ENCODE assay signal across 8 mouse cellular contexts in genomic region chr2:69722273-69722649, GRCm38 (mm10). TPM values are rescaled to one million over a fixed set of nuclear protein-coding genes. Genes with fewer than 3 reads are reported as not detected.
A peak's percentile ranks its signal among the peaks of the same experiment; 100 is the strongest.
DNase-seq lines count a peak whose midpoint lies in the region; ATAC-seq and TF ChIP-seq lines count a peak whose summit lies in the region.

Gene Ppig (plus strand): TSS chr2:69722545.

- no peaks in the 10 kb centered on the region for H3K36me3 ChIP-seq in kidney, embryonic 16.5 days (ENCODE audit: insufficient read depth, low read length)
- no peaks in the 10 kb centered on the region for H3K36me3 ChIP-seq in hindbrain, postnatal 0 days (ENCODE audit: insufficient read depth, low read length)
- peaks cover 7% of the 10 kb centered on the region for H3K36me3 ChIP-seq in megakaryocyte, embryonic 14.5 days (replicated peaks; ENCODE audit: low read length)

- H3K27ac ChIP-seq in kidney, embryonic 16.5 days (ENCODE audit: low read length): peak within 1 kb of the TSS; percentile 94
- peak within 1 kb of the TSS; percentile 86 for H3K27ac ChIP-seq in hindbrain, postnatal 0 days

- H3K9ac ChIP-seq in kidney, embryonic 16.5 days (replicated peaks; ENCODE audit: low read length): peak within 1 kb of the TSS; percentile 96
- peak within 1 kb of the TSS; percentile 70 for H3K9ac ChIP-seq in hindbrain, postnatal 0 days (replicated peaks; ENCODE audit: low read length)

- no peak for DNase-seq in kidney, postnatal 14 days
- DNase-seq in adrenal gland, adult 8-10 months: no peak
- DNase-seq in gastrocnemius, adult 18-20 months (ENCODE audit: low spot score): peak; percentile 4
- no peak for DNase-seq in hindbrain, postnatal 0 days (ENCODE audit: low spot score)
- no peak for DNase-seq in spleen, postnatal 14 days (ENCODE audit: low spot score in 2 of 2)
- no peak for DNase-seq in MN1 (ENCODE audit: low spot score)

- peak within 1 kb of the TSS; percentile 77 for H3K4me2 ChIP-seq in kidney, embryonic 16.5 days (replicated peaks; ENCODE audit: low read depth, low read length)
- peak within 1 kb of the TSS; percentile 74 for H3K4me2 ChIP-seq in hindbrain, postnatal 0 days (ENCODE audit: low read depth, low read length)

- no peaks in the 10 kb centered on the region for H3K9me3 ChIP-seq in kidney, embryonic 16.5 days (ENCODE audit: low read length)
- H3K9me3 ChIP-seq in hindbrain, postnatal 0 days (ENCODE audit: low read length): no peaks in the 10 kb centered on the region
- H3K9me3 ChIP-seq in megakaryocyte, embryonic 14.5 days: no peaks in the 10 kb centered on the region

- H3K4me1 ChIP-seq in kidney, embryonic 16.5 days (ENCODE audit: insufficient read depth, low read length): peaks cover 10% of the 10 kb centered on the region; the same call in 1 of the 2 replicates
- peaks cover 5% of the 10 kb centered on the region for H3K4me1 ChIP-seq in hindbrain, postnatal 0 days (ENCODE audit: insufficient read depth, low read length)
- H3K4me1 ChIP-seq in megakaryocyte, embryonic 14.5 days: peaks cover 40% of the 10 kb centered on the region

- TF ChIP-seq CTCF in hindbrain, postnatal 0 days (IDR thresholded peaks at IDR 0.05; ENCODE audit: low read depth): no peak

- H3K4me3 ChIP-seq in kidney, embryonic 16.5 days (ENCODE audit: low read length): peak within 1 kb of the TSS; percentile 97
- H3K4me3 ChIP-seq in hindbrain, postnatal 0 days (ENCODE audit: low read length): peak within 1 kb of the TSS; percentile 95
- peak within 1 kb of the TSS; percentile 96 for H3K4me3 ChIP-seq in megakaryocyte, embryonic 14.5 days (replicated peaks)

- peak; percentile 21 for ATAC-seq in kidney, embryonic 16.5 days (ENCODE audit: low FRiP score, low TSS enrichment)
- ATAC-seq in hindbrain, postnatal 0 days: no peak

- 4% methylated on average over 12 of the region's 12 CpGs for WGBS in kidney, embryonic 16.5 days
- WGBS in hindbrain, postnatal 0 days: 5% methylated on average over 12 of the region's 12 CpGs

- H3K27me3 ChIP-seq in kidney, embryonic 16.5 days (ENCODE audit: insufficient read depth, low read length): no peaks in the 10 kb centered on the region
- H3K27me3 ChIP-seq in hindbrain, postnatal 0 days (ENCODE audit: insufficient read depth, low read length): no peaks in the 10 kb centered on the region
- no peaks in the 10 kb centered on the region for H3K27me3 ChIP-seq in megakaryocyte, embryonic 14.5 days (replicated peaks)

RNA-seq across cellular contexts. Expression of gene Ppig, which starts in this region (rescaled TPM):
- polyA plus RNA-seq in kidney, embryonic 16.5 days (2015; fragmentation: Nextera tagmentation; extraction: Ambion mirVana): 130 and 139 TPM in 2 replicates
- 10 to 100 TPM; 53.1 to 68.6 (median 61.8) TPM for total RNA-seq in adrenal gland, adult 8-10 months (2022)
- total RNA-seq in gastrocnemius, adult 18-20 months (2021): 10 to 100 TPM; 29.0 to 34.0 TPM
- 9.9 and 11.3 TPM in 2 replicates for total RNA-seq in hindbrain, postnatal 0 days (2014; rRNA removed)
- polyA plus RNA-seq in hindbrain, postnatal 0 days (2015; fragmentation: Nextera tagmentation; extraction: Ambion mirVana): 125 and 139 TPM in 2 replicates
- polyA plus RNA-seq in megakaryocyte, embryonic 14.5 days (2012; ENCODE audit: insufficient read depth, low replicate concordance): 7.5 and 12.7 TPM in 2 replicates
